Mouse (Mus musculus) liver, postnatal 0 days (tissue): ENCODE measurements around the gene Myo1g. TPM values are rescaled to one million over a fixed set of nuclear protein-coding genes. Genes with fewer than 3 reads are reported as not detected.
A peak's percentile ranks its signal among the peaks of the same experiment; 100 is the strongest.

Experiments used
- ATAC-seq: fragments of 200-750 bp; cut with Nextera tagmentation; 2 replicates; pipeline ENCODE4 v1.8.0; 2017; ENCODE audit warnings: mild to moderate bottlenecking, moderate library complexity
- DNase-seq: peaks from one replicate; pipeline ENCODE4 v3.0.0-alpha.2; 2016
- H3K27ac ChIP-seq: fragments of 300-500 bp; sonication (generic); 2 replicates; pipeline ENCODE4 v1.5.1; 2014; ENCODE audit warnings: antibody characterized with exemption, moderate library complexity, mild to moderate bottlenecking, low read depth
- H3K27me3 ChIP-seq: fragments of 300-500 bp; sonication (generic); 2 replicates; pipeline ENCODE4 v1.6.1; 2014; ENCODE audit warnings: low read length, control low read depth, mixed read lengths; ENCODE audit not compliant: insufficient read depth
- H3K36me3 ChIP-seq: fragments of 300-500 bp; sonication (generic); replicated peaks from 2 replicates; pipeline ENCODE4 v1.6.1; 2014; ENCODE audit warnings: mild to moderate bottlenecking, control low read depth, low read length, moderate library complexity, mixed read lengths; ENCODE audit not compliant: insufficient read depth
- H3K4me1 ChIP-seq: fragments of 300-500 bp; sonication (generic); 2 replicates; pipeline ENCODE4 v1.6.1; 2014; ENCODE audit warnings: antibody characterized with exemption, mild to moderate bottlenecking, control low read depth; ENCODE audit not compliant: insufficient read depth
- H3K4me2 ChIP-seq: fragments of 300-500 bp; sonication (generic); 2 replicates; pipeline ENCODE4 v1.6.1; 2014; ENCODE audit warnings: low read depth, mild to moderate bottlenecking, low read length, moderate library complexity, mixed read lengths
- H3K4me3 ChIP-seq: fragments of 300-500 bp; sonication (generic); 2 replicates; pipeline ENCODE4 v1.5.1; 2014; ENCODE audit warnings: low read depth, low read length
- H3K9ac ChIP-seq: fragments of 300-500 bp; sonication (generic); replicated peaks from 2 replicates; pipeline ENCODE4 v1.6.1; 2014; ENCODE audit warnings: mild to moderate bottlenecking, moderate library complexity
- H3K9me3 ChIP-seq: fragments of 300-500 bp; sonication (generic); 2 replicates; pipeline ENCODE4 v1.6.1; 2016; ENCODE audit warnings: mild to moderate bottlenecking, control low read depth, low read length, mixed read lengths
- CTCF ChIP-seq: sonication (generic); IDR thresholded peaks from 2 replicates; pipeline ENCODE4 v1.5.1; 2016; ENCODE audit warnings: antibody characterized with exemption, low read depth
- EP300 ChIP-seq: IDR thresholded peaks from 2 replicates; pipeline ENCODE4 v1.6.1; 2016; ENCODE audit warnings: antibody characterized with exemption, low read depth, mild to moderate bottlenecking
- WGBS: fragments of 180-500 bp; shearing (Covaris S2); extraction: QIAGEN DNeasy Blood & Tissue Kit; methylation state at CpG from one replicate; pipeline ENCODE4 v1.1.7; 2014; ENCODE audit not compliant: insufficient replicate concordance; 5-methylcytosine and 5-hydroxymethylcytosine counted together
- polyA plus RNA-seq: library from polyadenylated mRNA; unstranded; fragments of >200 nt; fragmentation: Nextera tagmentation; extraction: Ambion mirVana; gene quantifications from 2 replicates; pipeline ENCODE4 v1.2.1, GENCODE M21; 2015

The Myo1g gene
- polyA plus RNA-seq, 1 experiment from 2014 or later = 9.4 TPM

DNA sequence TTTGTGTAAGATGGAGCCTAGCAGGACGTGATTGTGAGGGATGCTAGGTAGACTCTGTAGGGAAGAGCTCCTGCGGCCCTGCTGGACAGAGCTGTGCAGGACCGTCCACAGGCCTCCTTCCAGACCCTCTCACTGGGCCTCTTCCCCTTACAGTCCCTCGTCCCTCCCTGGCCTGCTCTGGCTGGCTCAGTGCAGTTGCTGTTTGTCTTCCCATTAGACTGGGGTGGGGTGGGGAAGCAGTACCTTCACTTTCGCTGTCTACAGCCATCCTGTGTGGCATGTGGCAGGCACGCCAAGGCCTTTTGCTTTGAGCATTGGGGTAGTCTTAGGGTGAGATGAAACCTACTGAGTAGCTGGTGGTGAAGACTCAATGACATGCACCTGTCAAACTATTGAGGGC is 41.6 kb upstream of the Myo1g start:
- H3K4me2 ChIP-seq = peak overlapping the region; percentile 65
- no peaks in the 10 kb centered on the region for H3K27me3 ChIP-seq
- peaks cover 17% of the 10 kb centered on the region for H3K36me3 ChIP-seq
- WGBS = 53% methylated on average over 6 of the region's 6 CpGs
- ATAC-seq = peak; percentile 48
- H3K27ac ChIP-seq = peak overlapping the region; percentile 91
- peak; percentile 44 for DNase-seq
- H3K4me1 ChIP-seq = peaks cover 22% of the 10 kb centered on the region
- no peaks in the 10 kb centered on the region for H3K9me3 ChIP-seq
- peak overlapping the region; percentile 60 for H3K9ac ChIP-seq
- H3K4me3 ChIP-seq = peak overlapping the region; percentile 51
- TF ChIP-seq CTCF = no peak
- TF ChIP-seq EP300 = no peak

DNA sequence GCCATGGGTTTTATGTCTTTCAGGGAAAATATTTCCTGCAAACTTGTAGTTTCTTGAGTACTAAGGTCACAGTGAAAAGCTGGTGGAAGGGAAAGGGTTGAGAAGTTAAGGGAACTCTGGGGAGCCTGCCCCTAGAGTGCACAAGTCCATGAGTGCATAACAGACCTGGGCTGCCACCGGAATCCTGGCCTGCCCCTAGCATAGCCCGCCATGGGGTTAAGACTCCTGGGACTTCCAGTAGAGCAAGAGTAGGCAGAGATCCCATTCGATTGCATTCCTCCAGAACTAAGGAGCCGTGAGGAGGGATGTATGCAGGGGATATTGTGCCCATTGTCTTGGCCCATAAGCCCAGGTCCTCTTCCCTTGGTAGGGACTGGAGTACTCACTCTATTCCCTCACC is 40.7 kb upstream of the Myo1g start:
- ATAC-seq (no peak), DNase-seq (no peak)
- peak overlapping the region; percentile 65 for H3K4me2 ChIP-seq
- peaks cover 16% of the 10 kb centered on the region for H3K36me3 ChIP-seq
- H3K9ac ChIP-seq = peak overlapping the region; percentile 60
- peak overlapping the region; percentile 91 for H3K27ac ChIP-seq
- TF ChIP-seq CTCF (no peak), EP300 (no peak)
- H3K27me3 ChIP-seq = no peaks in the 10 kb centered on the region
- peak overlapping the region; percentile 51 for H3K4me3 ChIP-seq
- 39% methylated on average over 4 of the region's 4 CpGs for WGBS
- H3K4me1 ChIP-seq = peaks cover 19% of the 10 kb centered on the region
- H3K9me3 ChIP-seq = no peaks in the 10 kb centered on the region

DNA sequence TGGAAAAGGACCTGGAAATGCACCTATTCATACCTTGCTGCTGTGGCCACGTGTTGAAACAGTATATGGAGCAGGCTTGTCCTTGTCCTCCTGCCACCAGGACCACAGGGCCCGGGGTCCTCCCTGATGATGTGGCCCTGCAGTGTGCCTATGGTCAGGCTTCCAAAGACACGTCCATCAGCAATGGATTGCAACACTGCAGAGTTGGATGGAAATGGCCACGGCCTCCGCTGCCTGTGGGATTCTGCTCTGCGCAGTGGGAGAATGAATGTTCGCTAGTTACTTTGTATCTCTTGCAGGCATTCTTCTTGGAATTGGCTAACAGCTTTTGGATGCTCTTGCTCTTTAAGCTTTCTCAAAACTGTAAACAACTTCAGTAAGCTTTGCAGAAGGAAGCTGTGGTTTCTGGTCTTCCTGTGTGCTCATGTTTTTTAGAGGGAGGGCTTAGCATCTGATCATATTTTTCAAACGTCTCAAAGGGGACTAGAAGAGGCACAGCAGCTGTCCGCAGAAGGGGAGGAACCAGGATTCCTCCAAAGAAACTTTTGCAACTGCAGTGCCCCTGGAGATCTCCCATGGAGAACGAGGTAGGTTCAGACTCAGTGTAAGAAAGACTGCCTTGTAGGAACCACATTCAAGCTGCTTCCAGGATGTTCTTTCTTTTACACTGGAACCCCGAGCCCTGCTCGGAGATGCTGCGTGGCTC is 40.0 kb upstream of the Myo1g start:
- H3K4me1 ChIP-seq = peaks cover 15% of the 10 kb centered on the region; the same call in 1 of the 2 replicates

DNA sequence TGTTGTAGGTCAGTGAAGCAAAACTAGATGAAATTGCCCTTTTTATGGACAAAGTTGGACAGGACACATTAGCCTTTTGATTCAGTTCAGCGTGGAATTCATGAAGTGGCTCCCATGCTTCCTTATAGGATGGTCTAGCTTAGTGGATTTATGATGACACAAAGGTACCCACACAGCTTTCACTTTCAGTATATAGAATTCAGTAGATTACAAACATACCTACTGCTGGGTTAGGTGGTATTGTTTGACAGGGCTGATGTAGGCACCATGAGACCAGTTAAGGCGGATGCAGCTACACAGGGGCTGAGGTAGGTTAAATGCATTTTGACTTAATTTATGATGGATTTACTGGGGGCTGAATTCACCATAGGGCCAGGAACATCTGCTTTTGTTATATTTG is 39.2 kb upstream of the Myo1g start:
- 71% methylated on average over 2 of the region's 2 CpGs for WGBS
- H3K36me3 ChIP-seq = peaks cover 11% of the 10 kb centered on the region
- no peak for ATAC-seq

More for the DNA sequence above, 40.0 kb upstream of the Myo1g start:
- 29% methylated on average over 13 of the region's 13 CpGs for WGBS
- Histone ChIP-seq H3K4me2 (peak overlapping the region; percentile 65), H3K27me3 (no peaks in the 10 kb centered on the region), H3K9me3 (no peaks in the 10 kb centered on the region), H3K4me3 (peak overlapping the region; percentile 51), H3K36me3 (peaks cover 15% of the 10 kb centered on the region), H3K27ac (peak overlapping the region; percentile 91), H3K9ac (peak overlapping the region; percentile 60)
- DNase-seq = no peak
- peak; percentile 28; the same call in 1 of the 2 replicates for TF ChIP-seq EP300
- no peak for TF ChIP-seq CTCF
- ATAC-seq = peak; percentile 53

DNA sequence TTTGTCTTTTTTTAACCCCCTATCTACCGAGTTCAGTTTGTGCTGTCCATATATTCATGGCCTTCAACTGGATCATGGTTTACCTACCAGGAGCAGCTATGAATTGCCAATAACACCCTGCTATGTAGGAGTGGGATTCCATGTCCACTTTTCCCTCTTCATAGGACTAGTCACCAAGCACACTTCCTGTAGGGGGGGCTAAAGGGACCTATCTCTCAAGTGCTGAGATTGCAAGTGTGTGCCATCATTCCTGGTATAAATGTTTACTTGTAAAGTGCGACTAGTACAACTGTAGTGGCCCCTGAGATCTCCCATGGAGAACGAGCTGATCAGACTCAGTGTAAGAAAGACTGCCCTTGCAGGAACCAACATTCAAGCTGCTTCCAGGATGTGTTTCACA is 37.5 kb upstream of the Myo1g start:
- Histone ChIP-seq H3K9me3 (no peaks in the 10 kb centered on the region), H3K4me3 (no peak overlapping the region), H3K36me3 (peaks cover 3% of the 10 kb centered on the region), H3K27ac (no peak overlapping the region), H3K4me1 (peaks cover 20% of the 10 kb centered on the region; the same call in 1 of the 2 replicates), H3K9ac (no peak overlapping the region), H3K4me2 (no peak overlapping the region), H3K27me3 (no peaks in the 10 kb centered on the region)
- DNase-seq (no peak), ATAC-seq (no peak)
- WGBS = 56% methylated on average over 3 of the region's 3 CpGs
- TF ChIP-seq CTCF (peak; percentile 49), EP300 (no peak)

More for the DNA sequence above, 39.2 kb upstream of the Myo1g start:
- Histone ChIP-seq H3K9me3 (no peaks in the 10 kb centered on the region), H3K4me2 (no peak overlapping the region), H3K4me3 (no peak overlapping the region), H3K27me3 (no peaks in the 10 kb centered on the region), H3K27ac (peak overlapping the region; percentile 91; the same call in 1 of the 2 replicates), H3K4me1 (peaks cover 16% of the 10 kb centered on the region; the same call in 1 of the 2 replicates), H3K9ac (no peak overlapping the region)
- TF ChIP-seq CTCF (no peak), EP300 (no peak)
- DNase-seq = no peak

DNA sequence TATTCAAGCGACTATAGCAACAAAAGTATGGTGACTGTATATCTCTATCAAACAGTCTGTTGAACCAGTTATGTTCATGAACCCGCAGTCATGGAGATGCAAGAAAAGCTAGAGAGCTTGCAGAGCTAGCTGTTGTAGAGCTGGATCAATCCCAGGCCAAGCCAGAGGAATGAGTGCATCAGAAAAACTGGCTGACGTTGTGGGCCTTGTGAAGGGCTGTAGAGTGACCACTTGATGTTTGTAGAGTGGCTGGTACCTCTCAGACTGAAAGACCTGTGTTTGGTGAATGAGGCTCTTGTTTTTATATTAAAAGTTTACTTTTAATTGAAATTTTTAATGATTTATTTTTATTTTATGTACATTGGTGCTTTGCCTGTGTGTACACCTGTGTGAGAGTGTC is 29.4 kb upstream of the Myo1g start:
- Histone ChIP-seq H3K4me2 (no peak overlapping the region), H3K27me3 (no peaks in the 10 kb centered on the region), H3K36me3 (peaks cover 9% of the 10 kb centered on the region), H3K4me3 (no peak overlapping the region), H3K27ac (no peak overlapping the region), H3K9me3 (no peaks in the 10 kb centered on the region), H3K4me1 (peaks cover 23% of the 10 kb centered on the region), H3K9ac (no peak overlapping the region)
- ATAC-seq = no peak
- 86% methylated on average over 3 of the region's 3 CpGs for WGBS
- no peak for DNase-seq
- TF ChIP-seq EP300 = no peak
- TF ChIP-seq CTCF = no peak
